Mouse (Mus musculus): ENCODE results near the gene Man2b1. TPM values are rescaled to one million over a fixed set of nuclear protein-coding genes. Genes with fewer than 3 reads are reported as not detected.

Man2b1 gene
- total and polyA plus RNA-seq, 2 experiments from 2014 or later: 18.7 to 29.7 TPM

GRCm38 (mm10) chr8:85084633-85085032 lies 1.6 kb downstream of the Man2b1 start:
- TF ChIP-seq CTCF (IDR thresholded peaks at IDR 0.05): no peak

DNA sequence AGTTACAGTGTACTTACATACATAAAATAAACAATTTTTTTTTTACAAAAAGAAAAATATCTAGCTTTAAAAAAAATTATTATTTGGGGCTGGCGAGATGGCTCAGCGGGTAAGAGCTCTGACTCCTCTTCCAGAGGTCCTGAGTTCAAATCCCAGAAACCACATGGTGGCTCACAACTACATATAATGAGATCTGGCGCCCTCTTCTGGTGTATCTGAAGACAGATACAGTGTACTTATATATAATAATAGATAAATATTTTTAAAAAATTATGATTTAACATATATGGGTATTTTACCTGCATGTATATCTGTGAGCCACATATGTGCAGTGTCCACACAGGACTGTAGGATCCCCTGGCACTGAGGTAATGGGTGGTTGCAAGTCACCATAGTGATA lies 3.2 kb downstream of the Man2b1 start:
- Histone ChIP-seq H3K36me3 (ENCODE audit: insufficient read depth, low read length) (no peaks in the 10 kb centered on the region), H3K27me3 (ENCODE audit: insufficient read depth, low read length) (no peaks in the 10 kb centered on the region), H3K4me3 (ENCODE audit: low read depth, low read length) (no peak overlapping the region), H3K9me3 (ENCODE audit: low read length) (no peaks in the 10 kb centered on the region), H3K9ac (replicated peaks; ENCODE audit: low read length, poor library complexity, severe bottlenecking) (no peak overlapping the region), H3K4me2 (ENCODE audit: low read depth, low read length, poor library complexity, severe bottlenecking) (no peak overlapping the region), H3K27ac (ENCODE audit: low read depth, low read length) (no peak overlapping the region), H3K4me1 (ENCODE audit: insufficient read depth, low read length) (no peaks in the 10 kb centered on the region)
- DNase-seq (ENCODE audit: low spot score): no peak
- WGBS: 83% methylated on average over 3 of the region's 3 CpGs
- TF ChIP-seq CTCF (IDR thresholded peaks at IDR 0.05): peak; percentile 25
- no peak for ATAC-seq (ENCODE audit: low FRiP score)

More at GRCm38 (mm10) chr8:85084633-85085032, 1.6 kb downstream of the Man2b1 start:
- Histone ChIP-seq H3K4me1 (ENCODE audit: insufficient read depth, low read length) (0 out of 2 replicates have a peak, but pooled peaks cover 3% of the 10 kb centered on the region), H3K9me3 (ENCODE audit: low read length) (no peaks in the 10 kb centered on the region), H3K27me3 (ENCODE audit: insufficient read depth, low read length) (no peaks in the 10 kb centered on the region), H3K27ac (ENCODE audit: low read depth, low read length) (no peak overlapping the region), H3K4me2 (ENCODE audit: low read depth, low read length, poor library complexity, severe bottlenecking) (no peak overlapping the region), H3K9ac (replicated peaks; ENCODE audit: low read length, poor library complexity, severe bottlenecking) (no peak overlapping the region), H3K36me3 (ENCODE audit: insufficient read depth, low read length) (no peaks in the 10 kb centered on the region), H3K4me3 (ENCODE audit: low read depth, low read length) (no peak overlapping the region)
- WGBS: 93% methylated on average over 8 of the region's 8 CpGs
- no peak for DNase-seq (ENCODE audit: low spot score)
- ATAC-seq (ENCODE audit: low FRiP score): no peak

DNA sequence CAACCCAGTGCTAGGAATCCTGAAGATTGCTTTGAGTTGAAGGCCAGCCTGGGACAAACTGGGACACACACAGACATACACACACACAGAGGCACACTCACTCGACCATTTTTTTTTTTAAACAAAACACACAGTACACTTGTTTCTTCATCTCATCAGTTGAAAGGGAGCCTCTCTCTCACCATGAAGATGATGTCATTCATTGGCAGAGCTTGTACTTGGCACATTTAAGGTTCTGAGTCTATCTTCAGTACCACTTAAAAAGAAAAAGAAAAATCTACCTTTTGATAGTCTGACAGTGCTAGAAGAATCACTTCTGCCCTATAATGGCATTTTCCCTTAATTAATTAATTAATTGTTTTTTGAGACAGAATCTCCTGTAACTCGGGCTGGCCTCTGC lies 5.7 kb downstream of the Man2b1 start:
- H3K9me3 ChIP-seq (ENCODE audit: low read length): no peaks in the 10 kb centered on the region
- H3K4me2 ChIP-seq (ENCODE audit: low read depth, low read length, poor library complexity, severe bottlenecking): no peak overlapping the region
- H3K4me3 ChIP-seq (ENCODE audit: low read depth, low read length): no peak overlapping the region
- ATAC-seq (ENCODE audit: low FRiP score) (no peak), DNase-seq (ENCODE audit: low spot score) (no peak)
- H3K27ac ChIP-seq (ENCODE audit: low read depth, low read length): no peak overlapping the region
- H3K27me3 ChIP-seq (ENCODE audit: insufficient read depth, low read length): no peaks in the 10 kb centered on the region
- H3K4me1 ChIP-seq (ENCODE audit: insufficient read depth, low read length): no peaks in the 10 kb centered on the region
- H3K9ac ChIP-seq (replicated peaks; ENCODE audit: low read length, poor library complexity, severe bottlenecking): no peak overlapping the region
- no peak for TF ChIP-seq CTCF (IDR thresholded peaks at IDR 0.05)
- WGBS: 85% methylated on average over 2 of the region's 2 CpGs
- H3K36me3 ChIP-seq (ENCODE audit: insufficient read depth, low read length): peaks cover 5% of the 10 kb centered on the region

- Histone ChIP-seq H3K9me3 (ENCODE audit: low read length) (no peaks in the 10 kb centered on the region), H3K9ac (replicated peaks; ENCODE audit: low read length, poor library complexity, severe bottlenecking) (no peak overlapping the region), H3K36me3 (ENCODE audit: insufficient read depth, low read length) (peaks cover 15% of the 10 kb centered on the region), H3K27me3 (ENCODE audit: insufficient read depth, low read length) (no peaks in the 10 kb centered on the region), H3K27ac (ENCODE audit: low read depth, low read length) (no peak overlapping the region), H3K4me3 (ENCODE audit: low read depth, low read length) (no peak overlapping the region), H3K4me2 (ENCODE audit: low read depth, low read length, poor library complexity, severe bottlenecking) (no peak overlapping the region), H3K4me1 (ENCODE audit: insufficient read depth, low read length) (no peaks in the 10 kb centered on the region)
- 96% methylated on average over 11 of the region's 11 CpGs for WGBS
- DNase-seq (ENCODE audit: low spot score) (no peak), ATAC-seq (ENCODE audit: low FRiP score) (no peak)
- no peak for TF ChIP-seq CTCF (IDR thresholded peaks at IDR 0.05)
Measured at GRCm38 (mm10) chr8:85090856-85091255, 7.8 kb downstream of the Man2b1 start.

DNA sequence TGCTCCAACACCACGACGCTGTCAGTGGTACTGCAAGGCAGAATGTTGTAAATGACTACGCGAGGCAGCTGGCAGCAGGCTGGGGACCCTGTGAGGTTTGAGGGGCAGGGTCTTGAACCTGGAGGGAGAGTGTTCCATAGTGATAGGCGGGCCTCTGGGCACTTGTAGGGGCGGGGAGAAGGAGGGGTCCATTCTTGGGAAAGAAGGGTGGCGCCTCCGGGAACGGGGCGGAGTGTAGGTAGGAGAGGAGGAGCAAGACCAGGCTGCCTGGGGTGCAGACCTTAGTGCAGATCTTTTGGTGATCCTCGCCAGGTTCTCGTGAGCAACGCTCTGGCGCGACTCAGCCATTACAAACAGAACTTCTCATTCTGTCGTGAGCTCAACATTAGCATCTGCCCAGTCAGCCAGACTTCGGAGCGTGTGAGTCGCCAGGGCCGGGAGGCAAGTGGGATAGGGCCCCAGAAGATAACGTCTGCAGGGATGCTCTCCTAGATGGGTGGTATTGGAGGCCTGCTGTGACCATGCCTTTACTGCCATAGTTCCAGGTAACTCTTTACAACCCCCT lies 8.5 kb downstream of the Man2b1 start:
- no peaks in the 10 kb centered on the region for H3K9me3 ChIP-seq (ENCODE audit: low read length)
- no peak for ATAC-seq (ENCODE audit: low FRiP score)
- TF ChIP-seq CTCF (IDR thresholded peaks at IDR 0.05): no peak

GRCm38 (mm10) chr8:85095051-85095450 lies 12.0 kb downstream of the Man2b1 start:
- H3K27me3 ChIP-seq (ENCODE audit: insufficient read depth, low read length): no peaks in the 10 kb centered on the region
- no peak overlapping the region for H3K4me2 ChIP-seq (ENCODE audit: low read depth, low read length, poor library complexity, severe bottlenecking)
- DNase-seq (ENCODE audit: low spot score): no peak
- no peak overlapping the region for H3K27ac ChIP-seq (ENCODE audit: low read depth, low read length)
- no peaks in the 10 kb centered on the region for H3K4me1 ChIP-seq (ENCODE audit: insufficient read depth, low read length)
- peaks cover 40% of the 10 kb centered on the region for H3K36me3 ChIP-seq (ENCODE audit: insufficient read depth, low read length)
- no peak for ATAC-seq (ENCODE audit: low FRiP score)
- H3K9ac ChIP-seq (replicated peaks; ENCODE audit: low read length, poor library complexity, severe bottlenecking): no peak overlapping the region
- no peak overlapping the region for H3K4me3 ChIP-seq (ENCODE audit: low read depth, low read length)
- H3K9me3 ChIP-seq (ENCODE audit: low read length): no peaks in the 10 kb centered on the region
- WGBS: 96% methylated on average over 13 of the region's 13 CpGs
- TF ChIP-seq CTCF (IDR thresholded peaks at IDR 0.05): no peak

More for the DNA sequence above, 8.5 kb downstream of the Man2b1 start:
- Histone ChIP-seq H3K4me1 (ENCODE audit: insufficient read depth, low read length) (no peaks in the 10 kb centered on the region), H3K4me2 (ENCODE audit: low read depth, low read length, poor library complexity, severe bottlenecking) (no peak overlapping the region), H3K9ac (replicated peaks; ENCODE audit: low read length, poor library complexity, severe bottlenecking) (no peak overlapping the region), H3K27me3 (ENCODE audit: insufficient read depth, low read length) (no peaks in the 10 kb centered on the region), H3K27ac (ENCODE audit: low read depth, low read length) (no peak overlapping the region), H3K36me3 (ENCODE audit: insufficient read depth, low read length) (peaks cover 22% of the 10 kb centered on the region), H3K4me3 (ENCODE audit: low read depth, low read length) (no peak overlapping the region)
- DNase-seq (ENCODE audit: low spot score): no peak
- WGBS: 43% methylated on average over 21 of the region's 21 CpGs
